Mouse (Mus musculus): ENCODE measurements around the gene Cebpe.

The Cebpe gene

DNA sequence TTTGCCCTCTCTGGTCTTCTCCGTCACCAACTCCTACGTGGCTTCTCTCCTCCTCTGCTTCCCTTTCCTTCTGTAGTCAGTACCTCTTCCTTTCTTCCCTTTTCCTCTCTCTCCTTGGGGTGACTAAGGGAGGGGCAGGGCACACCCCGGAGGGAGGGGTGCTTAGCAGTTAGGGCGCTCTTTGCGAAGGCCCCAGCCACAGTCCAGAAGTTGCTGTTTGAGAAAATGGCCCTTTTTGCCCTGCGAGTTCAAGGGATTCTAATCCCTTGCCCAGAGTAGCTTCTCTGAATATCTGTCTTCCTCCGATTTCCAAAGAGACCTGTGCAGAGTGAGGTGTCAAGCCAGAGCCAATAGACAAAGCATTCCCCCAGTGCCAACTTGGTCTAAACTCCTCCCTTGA lies at the start of gene Cebpe:
Gene Cebpe, minus strand, starts transcription at position 101 of the 400 bp plus-strand sequence.
- DNase-seq: no peak

GRCm38 (mm10) chr14:54756382-54756781 lies 44.4 kb upstream of the Cebpe start:
- DNase-seq: no peak

- peak in 1 of 2 experiments; percentile 56 for DNase-seq
These were observed 42.6 kb upstream of the Cebpe start for GRCm38 (mm10) chr14:54754602-54755018.

DNA sequence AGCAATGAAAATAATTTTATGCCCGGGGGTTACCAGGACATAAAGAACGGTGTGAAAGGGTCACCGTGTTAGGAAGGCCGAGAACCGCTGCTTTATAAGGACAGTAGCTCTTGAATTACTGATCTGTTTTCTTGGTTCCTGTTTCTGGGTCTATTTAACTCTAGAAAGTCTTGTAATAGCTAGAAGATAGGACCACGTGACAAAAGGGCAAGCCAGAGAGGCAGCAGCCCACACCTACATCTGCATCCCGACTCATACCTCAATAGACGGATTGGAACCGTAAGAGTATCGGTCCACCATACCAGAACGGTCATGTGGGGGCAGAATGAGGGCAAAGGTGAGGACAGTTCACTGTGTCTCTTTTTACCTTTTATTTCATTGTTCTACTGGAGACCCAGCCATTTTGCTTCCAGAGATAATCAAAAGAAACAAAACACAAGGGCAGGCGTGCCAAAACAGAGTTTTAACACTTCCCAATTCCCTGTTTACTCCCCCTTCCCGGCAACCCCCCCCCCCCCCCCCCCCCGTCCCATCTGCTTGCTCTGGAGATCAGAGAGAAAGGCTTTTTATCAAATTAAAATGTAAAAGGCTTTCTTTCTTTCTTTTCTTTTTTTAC lies 42.1 kb upstream of the Cebpe start:
- DNase-seq: no peak

DNA sequence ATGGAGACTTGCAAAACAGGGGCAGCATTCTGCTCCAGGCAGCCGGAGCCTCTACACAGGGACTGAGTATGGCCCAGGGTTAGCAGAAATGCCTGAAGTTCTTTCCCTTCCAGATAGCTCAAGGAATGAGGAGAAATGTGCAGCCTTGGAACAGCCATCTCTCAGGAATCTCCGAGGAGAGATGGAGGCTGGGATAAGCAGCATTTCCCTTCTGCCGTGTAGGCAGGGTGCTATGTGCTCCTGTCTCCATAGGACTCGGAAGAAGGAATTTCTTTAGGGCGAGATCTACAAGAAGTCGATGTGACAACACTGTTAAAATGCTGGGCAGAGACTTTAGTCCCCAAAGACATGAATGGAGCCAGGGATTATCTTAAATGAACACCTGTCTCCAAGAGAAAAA lies 41.0 kb upstream of the Cebpe start:
- no peak for DNase-seq

- no peak for DNase-seq
These were observed 39.8 kb upstream of the Cebpe start for GRCm38 (mm10) chr14:54751768-54752167.

GRCm38 (mm10) chr14:54749238-54749637 lies 37.3 kb upstream of the Cebpe start:
- DNase-seq: no peak

DNA sequence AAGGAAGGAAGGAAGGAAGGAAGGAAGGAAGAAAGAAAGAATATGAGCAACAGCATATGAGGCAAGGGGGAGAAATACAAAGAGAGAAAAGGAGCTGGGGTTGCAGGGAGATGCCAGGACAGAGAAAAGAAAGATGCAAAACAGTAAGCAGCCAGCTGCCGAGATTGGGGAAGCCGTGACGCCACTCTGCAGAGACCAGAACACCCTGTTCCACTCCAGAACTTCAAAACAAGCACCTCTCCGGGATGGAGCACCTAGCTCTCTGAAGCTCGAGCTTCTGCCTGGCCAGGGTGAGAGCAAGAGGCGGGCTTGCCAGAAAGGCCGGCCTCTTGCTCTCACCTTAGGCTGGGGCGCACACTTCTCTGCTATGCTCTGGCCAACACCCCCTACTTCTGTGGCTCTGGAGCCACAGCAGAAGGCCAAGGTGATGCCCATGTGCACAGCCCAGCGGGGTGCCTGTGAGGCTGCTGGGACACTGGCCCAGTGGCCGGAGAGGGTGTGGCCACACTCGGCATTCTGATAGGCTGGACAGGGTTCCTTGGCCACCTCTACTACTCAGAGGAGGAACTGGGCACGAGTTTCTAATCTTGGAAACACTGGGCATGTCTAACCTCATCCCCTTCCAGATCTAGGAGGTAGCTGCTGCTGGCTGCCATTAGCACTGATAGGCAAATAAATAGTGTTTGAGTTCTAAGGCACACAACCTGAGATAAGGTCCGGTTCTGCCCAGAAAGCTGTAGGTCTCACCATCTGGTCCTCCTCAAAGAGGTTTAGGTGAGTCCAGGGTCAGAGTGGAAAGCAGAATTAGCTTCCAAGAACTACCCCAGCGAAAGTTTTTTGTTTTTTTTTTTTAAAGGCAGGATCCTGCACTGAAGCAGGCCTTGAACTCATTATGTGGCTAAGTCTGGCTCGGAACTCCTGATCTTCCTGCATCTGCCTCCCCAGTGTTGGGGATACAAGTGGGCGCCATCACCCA lies 36.3 kb upstream of the Cebpe start:
- peak; percentile 94 for DNase-seq

DNA sequence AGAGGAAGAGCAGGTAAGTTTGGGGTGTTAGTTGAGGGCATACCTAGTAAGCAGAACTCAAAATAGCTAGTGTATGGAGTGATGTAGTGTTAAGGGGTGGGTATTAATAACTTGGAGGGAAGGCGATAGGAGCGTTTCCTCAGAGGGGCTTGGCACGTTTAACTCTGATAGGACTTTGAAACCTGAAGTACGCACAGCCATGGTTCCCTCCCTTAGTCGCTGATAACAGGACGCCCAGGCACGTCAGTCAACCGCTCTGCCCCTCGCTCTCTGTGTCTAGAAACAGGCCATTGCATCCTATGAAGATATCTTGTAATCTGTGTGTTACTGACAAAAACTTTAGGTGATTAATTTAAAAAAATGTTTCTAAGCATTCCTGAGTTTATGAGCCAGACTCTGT lies 34.1 kb upstream of the Cebpe start:
- no peak for DNase-seq

DNA sequence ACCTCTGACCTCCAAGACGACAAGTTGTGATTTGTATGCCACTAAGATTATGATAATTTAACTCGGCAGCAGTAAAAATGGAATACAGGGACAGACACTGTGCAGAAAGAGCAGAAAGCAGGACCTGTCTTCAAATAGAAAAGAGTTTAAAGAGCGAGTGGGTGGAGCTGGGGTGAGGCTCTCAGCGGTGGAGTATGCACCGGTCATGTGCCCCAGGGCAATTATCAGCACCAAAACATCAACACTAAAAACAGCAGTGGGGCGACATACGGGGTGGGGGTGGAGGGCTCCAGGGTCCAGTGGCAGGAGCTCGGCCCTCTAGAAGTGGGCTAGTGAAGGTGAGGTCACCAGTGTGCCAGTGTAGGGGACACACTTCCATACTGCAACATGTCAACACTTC lies 32.5 kb upstream of the Cebpe start:
- DNase-seq: no peak

DNA sequence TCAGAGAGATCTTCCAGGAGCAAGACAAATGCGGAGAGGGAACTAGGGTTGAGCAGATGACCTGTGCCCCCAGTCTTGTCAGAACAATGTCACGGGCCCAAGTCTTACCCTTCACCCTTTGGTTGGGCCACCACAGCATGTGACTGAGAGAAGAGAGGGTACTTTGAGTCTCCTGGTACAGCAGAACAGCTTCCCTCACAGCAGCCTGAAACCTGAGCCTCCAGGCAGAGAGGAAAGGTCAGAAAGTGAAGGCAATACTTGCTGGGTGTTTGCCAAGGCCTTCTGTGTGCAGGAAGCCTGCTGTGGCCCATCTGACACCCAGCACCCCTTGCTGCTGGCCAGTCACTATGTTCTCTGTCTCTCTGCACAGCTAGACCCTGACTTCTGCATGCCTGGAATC lies 30.4 kb upstream of the Cebpe start:
- DNase-seq: no peak

- no peak for DNase-seq
These were observed 29.7 kb upstream of the Cebpe start for GRCm38 (mm10) chr14:54741721-54742120.

DNA sequence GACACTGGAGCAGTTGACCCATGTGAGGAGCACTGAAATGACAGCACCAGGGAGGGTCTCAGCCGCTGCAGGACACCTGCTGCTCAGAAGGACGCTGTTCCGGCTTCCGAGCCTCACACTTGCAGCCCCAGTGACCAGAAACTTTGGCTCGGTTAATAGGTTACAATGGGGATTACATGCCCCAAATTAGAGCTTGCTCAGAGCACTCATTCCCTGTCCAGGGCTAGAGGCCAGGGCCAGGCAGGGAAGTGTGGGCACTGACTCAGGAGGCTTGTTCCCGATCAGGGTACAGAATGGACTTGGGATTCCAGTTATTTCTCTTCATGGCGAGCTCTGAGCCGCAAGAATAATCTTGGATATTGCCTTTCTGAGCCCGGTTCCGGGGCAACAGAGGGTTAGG lies 25.7 kb upstream of the Cebpe start:
- peak; percentile 68 to 72 for DNase-seq

DNA sequence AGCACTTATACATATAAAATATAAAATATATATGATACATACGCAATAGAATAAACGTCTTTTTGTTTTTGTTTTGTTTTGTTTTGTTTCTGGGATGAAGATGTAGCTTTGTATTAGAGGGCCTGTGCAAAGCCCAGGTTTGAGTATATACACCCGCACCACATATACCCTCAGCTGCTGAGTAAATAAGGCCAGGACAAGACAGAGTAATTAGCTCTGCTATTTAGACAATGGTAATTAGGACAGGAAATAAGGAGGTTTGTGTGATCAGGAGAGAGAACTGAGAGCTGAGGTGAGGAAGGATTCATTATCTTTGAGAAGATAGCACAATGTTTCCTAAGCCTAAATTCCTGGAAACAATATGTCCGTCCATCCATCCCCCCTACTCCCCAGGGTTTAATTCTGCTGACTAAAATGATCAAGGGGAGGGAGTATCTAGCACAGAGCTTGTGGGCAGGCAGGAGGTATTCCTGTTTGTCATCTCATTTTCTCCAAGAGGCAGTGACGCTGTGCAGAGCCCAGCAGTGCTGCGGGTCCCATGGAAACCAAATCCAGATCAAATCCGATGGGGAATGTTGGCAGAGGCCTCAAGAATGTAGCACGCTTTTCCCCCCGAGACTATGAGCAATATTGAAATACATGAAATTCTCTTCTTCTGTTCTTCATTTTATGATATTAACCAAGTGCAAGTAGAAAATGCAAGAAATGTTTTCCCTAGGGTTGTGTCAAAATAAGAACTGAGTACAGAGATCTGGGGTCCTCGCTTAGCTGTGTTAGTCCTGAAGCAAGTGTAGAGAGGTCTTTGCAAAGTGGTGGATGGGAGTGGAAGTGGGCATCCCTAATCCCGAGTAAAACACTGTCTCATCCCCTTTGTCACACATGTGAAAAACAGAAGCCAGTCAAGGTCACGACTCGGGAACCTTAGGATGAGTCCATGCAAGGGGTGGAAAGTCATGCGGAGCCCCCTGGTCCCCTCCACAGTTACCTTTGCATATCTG lies 24.9 kb upstream of the Cebpe start:
- DNase-seq: no peak

DNA sequence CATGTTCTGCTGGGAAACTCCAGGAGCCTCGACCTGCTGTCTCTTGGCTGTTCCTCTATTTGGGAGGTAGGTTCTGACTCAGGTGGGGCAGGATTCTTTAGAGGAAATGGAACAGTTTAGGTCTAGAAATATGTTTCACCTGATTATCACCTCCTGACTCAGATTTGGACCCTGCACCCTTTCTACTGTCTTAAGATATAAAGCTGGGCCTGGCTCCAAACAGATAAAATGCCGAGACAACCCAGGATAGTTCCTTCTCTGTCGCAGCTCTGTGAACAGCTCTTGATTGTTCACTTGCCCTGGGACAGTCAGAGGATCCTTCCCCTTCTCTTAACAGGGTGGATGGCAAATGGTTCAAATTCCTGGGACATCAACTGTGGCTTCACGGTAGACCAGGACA lies 23.2 kb upstream of the Cebpe start:
- DNase-seq: no peak

GRCm38 (mm10) chr14:54734004-54734403 lies 22.0 kb upstream of the Cebpe start:
- DNase-seq: no peak

- DNase-seq: no peak
These were observed 20.2 kb upstream of the Cebpe start for GRCm38 (mm10) chr14:54732206-54732605.

DNA sequence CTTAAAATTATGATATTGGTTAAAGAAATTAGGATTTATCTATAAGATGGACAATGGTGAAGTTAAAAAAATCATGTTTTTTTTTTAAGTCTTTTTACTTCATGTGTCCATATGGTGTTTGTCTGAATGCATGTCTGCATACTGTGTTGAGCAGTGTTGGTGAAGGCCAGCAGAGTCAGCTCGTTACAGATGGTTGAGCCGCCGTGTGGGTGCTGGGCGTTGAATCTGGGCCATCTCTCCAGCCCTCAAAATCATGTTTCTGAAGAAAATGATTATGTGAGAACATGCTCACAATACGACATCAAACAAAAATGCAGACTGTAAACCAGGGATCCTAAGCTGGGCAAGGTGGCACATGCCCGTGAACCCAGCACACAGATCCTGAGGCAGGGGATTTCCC lies 18.3 kb upstream of the Cebpe start:
- peak; percentile 61 to 67 for DNase-seq

DNA sequence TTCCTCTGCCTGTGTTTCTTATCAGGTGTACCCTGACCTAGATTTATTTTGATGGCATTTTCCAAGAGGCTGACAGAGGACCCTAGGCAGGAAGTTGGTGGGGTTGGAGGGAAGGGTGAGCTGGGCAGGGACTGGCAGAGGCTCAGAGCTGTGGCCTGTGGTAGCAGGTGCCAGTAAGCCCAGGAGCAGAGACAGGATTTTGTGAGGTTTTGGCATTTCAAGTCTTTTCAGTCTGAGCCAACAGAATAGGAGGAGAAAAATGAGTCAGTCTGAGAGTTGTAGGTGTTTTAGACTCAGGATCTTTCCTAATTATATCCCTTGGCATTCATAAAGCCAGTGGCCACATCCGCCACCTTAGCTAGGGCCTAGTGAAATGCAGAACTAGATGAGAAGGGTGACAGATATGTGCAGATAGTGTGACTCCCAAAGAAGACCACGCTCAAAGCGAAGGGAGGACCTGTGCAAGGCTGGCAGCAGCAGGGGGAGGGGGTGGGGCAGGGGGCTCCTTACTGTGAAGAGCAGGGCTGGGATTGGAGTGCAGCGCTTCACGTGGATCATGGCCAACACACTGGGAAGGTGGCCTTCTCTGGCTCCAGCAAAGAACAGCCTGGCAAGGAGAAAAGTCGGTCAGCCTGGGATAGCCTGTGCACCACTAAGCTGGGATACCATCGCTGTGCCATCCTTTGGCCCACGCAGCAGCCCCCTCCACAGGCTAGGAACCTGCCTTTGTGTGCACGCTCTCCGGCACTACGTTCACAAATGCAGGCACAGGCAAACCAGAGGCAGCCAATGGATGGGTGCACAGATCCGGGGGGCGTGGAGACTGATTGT lies 17.1 kb upstream of the Cebpe start:
- peak; percentile 45 to 53 for DNase-seq

DNA sequence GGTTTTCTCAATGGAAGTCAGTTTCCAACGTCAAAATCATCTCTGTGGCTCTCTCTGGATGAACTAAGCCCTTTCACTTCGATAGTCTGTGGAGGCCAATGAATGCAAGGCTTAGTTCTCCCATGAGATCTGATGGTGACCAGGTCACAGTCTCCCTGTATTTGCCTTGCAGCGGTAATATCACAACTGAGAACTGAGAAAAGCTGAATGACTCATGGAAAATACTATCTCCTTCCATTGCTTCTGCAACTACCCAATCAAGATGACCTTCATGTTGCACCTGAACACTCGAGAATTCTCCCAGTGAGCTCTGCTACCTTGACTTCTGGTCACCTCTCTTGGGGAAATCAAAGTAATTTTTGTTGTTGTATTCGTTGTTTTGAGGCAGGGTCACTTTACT lies 15.6 kb upstream of the Cebpe start:
- DNase-seq: no peak

DNA sequence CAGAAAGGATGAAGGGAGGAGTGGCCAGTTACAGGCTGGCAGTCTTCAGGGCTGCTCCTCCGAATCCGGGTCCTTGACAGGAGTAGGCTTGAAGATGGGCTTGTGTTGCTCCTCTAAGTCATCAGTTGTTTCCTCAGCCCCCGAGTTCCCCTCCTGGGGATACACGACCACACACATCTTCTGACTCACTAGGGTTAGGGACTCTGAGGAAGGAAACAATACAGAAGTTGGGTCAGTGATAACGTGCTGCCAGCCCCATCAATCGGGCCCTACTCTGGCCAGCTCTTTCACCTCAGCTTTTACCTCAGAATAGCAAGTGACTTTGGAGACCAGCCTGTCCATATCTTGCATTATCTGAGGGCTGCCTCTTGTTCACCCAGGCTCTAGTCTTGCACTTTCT lies 12.1 kb upstream of the Cebpe start:
- no peak for DNase-seq

DNA sequence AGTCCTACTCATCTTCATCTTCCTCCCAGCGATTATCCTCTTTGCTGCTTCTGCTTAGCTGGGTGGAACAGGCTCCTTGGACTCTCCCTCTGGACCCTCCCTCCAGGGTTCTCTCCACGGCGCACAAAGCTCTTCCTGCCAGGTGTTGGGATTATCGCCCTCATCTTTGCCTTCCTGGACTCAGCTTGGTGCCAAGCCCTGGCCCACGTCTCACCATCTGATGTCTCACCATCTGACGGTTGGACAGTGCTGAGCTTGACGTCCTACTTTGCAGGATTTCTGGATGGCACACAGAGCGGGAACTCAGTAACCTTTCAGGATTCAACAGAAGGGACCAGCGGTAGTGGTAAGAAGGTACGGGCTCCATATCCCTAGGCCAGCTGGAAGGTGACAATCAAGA lies 9.7 kb upstream of the Cebpe start:
- DNase-seq: peak; percentile 52 to 64

Measured in cerebellum, adult 18-20 months (tissue).